Mouse (Mus musculus) cerebellum, postnatal 25 days (tissue): Measurements from ENCODE around the gene Gamt.
"Not testable (repeated sequence)": the region's sequence is repeated elsewhere in the genome, so short reads cannot be mapped to it uniquely, and the experiment has no call there.

Source experiments
- DNase-seq, 2 experiments: peaks; one replicate each; pipeline ENCODE4 v3.0.0; 2021; ENCODE audit warnings: mixed read lengths in 2 of 2

Gamt gene

DNA sequence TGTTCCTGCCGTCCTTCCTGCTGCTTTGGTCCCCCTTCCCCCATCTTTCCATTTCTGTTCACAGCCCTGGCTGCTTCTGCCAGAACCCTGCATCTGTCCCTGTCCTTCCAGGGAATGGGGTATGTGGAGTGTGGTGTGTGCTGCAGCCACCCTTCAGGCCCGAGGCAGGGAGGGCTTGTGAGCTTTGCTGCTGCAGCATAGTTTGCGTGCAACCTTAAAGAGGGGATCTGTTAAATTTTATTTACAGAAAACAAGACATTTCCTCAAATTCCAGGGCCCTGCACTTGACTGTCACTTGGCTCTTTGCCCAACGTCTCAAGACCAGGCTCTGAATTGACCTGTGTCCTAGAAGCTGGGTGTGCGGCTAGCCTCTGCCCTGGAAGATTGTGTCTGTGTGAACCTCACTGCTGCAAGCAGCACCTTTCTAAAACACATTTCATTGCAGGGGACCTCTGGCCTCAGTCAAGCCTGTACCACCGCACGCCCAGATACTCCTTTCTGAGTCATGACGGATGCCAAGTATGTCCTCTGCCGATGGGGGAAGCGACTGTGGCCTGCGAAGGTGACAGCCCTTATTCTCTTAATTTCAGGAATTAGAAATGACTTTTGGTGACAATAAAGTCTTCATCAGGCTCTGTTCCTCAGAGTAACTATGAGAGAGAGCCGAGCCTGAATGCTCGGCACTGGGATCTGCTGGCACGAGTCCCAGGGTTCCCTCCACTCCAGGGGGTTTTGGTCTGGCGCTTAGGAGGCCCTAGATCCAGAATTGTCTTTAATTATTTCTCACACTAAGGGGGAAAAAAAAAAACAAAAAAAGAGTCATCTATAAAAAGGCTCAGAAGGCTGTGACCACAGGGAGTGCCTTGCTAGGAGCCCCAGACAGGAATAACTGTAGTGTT is 32.7 kb downstream of the Gamt start:
- DNase-seq, result peak; percentile 53 to 58

GRCm38 (mm10) chr10:80227166-80227539 is 33.7 kb downstream of the Gamt start:
- peak in 1 of 2 experiments; percentile 45 for DNase-seq

DNA sequence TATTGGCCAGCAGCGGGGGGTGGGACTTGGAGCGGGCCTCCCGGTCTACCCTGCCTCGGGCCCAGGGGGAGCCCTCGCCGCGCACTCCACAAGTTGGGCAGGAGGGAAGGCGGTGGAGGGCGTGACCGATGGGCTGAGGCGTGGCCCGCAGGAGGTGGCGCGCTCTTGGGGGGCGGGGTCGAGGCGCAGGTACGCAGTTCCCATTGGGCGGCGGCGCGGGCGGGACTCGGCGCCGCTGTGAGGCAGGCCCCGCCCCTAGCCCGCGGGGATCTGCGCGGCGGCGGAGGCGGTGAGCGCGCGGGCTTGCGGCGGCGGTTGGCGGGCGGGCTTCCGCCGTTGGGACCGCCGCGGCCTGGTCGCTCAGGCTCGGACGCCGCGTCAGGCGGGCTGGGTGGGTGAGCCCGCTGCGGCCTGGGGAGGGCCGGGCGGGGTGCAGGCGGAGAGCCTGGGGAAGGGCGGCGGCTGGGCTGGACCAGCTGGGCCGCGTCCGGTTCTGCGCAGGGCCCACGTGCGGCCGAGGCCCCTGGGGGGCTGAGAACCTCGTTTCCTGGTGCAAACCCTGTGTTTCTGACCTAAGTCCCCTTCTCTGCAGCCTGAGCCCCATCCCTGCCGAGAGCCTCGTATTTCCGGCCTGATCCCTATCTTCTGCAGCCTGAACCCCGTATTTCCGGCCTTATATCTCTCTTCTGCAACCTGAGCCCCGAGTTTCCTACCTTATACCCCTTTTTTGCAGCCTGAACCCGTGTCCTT is 34.2 kb downstream of the Gamt start, which contains the start of gene Mum1:
TSS of gene Mum1 (plus strand) at position 19 of the 750 bp plus-strand sequence.
- DNase-seq, result peak; percentile 97 to 99

GRCm38 (mm10) chr10:80226071-80226415 is 34.8 kb downstream of the Gamt start:
- no peak for DNase-seq

- DNase-seq, result not testable (repeated sequence)
Observed at GRCm38 (mm10) chr10:80223137-80223536, 37.7 kb downstream of the Gamt start.

- no peak for DNase-seq
Observed at GRCm38 (mm10) chr10:80220676-80221075, 40.1 kb downstream of the Gamt start.

DNA sequence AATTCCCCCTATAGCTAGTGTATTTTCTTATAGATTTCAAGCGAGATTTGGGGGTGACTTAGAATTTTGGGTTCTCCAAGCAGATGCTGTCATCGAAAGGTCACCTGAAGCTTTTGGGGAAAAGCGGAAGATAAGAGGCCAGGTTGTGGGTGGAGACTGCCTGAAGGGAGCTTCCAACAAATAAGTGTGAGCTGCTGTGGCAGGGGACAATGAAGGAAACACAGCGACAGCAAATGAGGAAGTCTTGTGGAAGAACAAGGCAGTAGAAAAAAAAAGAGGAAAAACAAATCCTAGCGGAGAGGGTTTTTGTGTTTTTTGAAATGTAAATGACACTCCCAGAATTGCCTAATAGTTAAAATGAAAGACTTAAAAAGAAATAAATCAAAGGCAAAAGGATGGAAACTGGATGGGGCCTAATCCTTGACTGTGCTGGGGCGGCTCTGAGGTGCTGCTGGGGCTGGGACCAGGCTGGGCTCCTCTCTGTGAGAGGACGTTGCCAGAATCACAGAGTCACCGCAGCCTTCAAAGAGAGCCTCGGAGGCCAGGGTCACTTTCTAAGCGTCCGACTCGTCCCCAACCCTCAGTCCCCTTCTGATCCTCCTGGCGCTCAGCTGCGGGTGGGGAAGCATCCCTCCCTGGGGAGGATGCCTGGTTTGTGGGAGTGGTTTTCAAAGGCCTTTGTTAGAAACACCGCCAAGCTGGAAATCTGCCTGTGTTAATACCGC is 45.6 kb downstream of the Gamt start:
- DNase-seq, result no peak

- not testable (repeated sequence) for DNase-seq
Observed at GRCm38 (mm10) chr10:80211547-80212103, 49.2 kb downstream of the Gamt start.

DNA sequence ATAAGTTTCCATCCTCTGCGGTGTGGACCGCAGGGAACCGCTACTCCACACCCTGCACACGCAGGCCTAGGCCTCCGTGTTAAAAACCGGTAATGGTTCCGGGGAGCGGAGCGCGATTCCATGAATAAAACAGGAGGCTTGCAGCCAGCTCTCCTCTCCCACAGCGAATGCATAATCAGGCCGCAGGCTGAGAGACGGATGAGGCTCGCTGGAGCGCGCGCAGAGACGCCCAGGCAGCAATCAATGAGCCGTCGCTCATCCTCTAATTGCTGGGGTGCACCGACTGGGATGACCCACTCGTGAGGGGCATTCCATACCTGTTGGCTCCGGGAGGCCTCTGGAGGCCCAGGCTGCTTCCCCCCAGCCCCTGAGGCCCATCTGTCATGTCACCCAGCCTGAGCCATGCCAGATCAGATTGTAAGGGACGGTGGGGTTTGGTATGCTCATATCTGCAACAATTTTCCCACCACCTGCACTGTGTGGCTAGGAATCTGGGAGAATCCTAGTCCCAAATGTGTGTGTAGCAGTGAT is 51.9 kb downstream of the Gamt start:
- peak in 1 of 2 experiments; percentile 38 for DNase-seq

DNA sequence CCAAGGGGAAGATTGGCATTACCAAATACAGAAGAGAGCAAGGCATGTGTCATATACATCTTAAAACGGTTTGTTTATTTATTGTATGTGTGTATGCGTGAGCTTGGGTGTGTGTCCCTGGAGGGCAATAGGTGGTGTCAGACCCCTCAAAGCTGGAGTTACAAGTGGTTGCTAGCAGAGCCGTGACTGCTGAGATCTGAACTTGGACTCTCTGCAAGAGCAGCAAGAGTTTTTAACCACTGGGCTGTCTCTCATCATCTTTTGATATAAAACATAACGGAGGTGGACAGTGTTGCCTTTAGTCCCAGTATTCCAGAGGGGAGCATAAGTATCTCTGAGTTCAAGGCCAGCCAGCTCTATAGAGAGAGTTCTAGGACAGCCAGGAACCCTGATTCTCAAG is 52.6 kb downstream of the Gamt start:
- no peak for DNase-seq
